Mouse (Mus musculus): Measurements from ENCODE around the gene Olfr282. TPM values are rescaled to one million over a fixed set of nuclear protein-coding genes. Genes with fewer than 3 reads are reported as not detected.
"Not testable (repeated sequence)": the region's sequence is repeated elsewhere in the genome, so short reads cannot be mapped to it uniquely, and the experiment has no call there.

Olfr282 gene
- not detected for total RNA-seq (2021)
- polyA plus RNA-seq (2012; rRNA removed) = not detected in 2 replicates
- long read RNA-seq = 0 reads

- not testable (repeated sequence) for DNase-seq
Measured at GRCm38 (mm10) chr15:98430925-98431324, at the start of gene Olfr282. Gene Olfr282, plus strand, starts transcription at chr15:98431225.

GRCm38 (mm10) chr15:98387621-98388020 is 43.4 kb upstream of the Olfr282 start:
- DNase-seq = no peak

DNA sequence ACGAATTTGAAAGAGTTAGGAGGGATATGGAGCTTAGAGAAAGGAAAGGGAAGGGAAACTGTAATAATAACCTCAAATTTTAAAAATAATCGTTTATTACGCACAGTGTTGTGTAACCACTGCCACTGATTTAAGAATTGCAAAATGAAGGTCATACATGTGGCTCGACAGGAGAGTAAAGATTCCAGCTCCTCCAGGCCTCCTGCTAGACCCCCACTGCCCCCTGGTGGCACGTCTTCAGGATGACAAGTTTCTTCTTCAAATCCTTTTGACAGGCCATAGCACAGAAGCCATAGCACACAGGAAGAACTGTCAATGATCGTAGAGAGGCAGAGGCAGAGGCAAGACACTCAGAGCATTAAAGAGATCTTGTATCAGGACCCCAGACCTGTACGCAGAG is 41.2 kb upstream of the Olfr282 start:
- DNase-seq = peak; percentile 87

- DNase-seq = peak; percentile 21
Measured at GRCm38 (mm10) chr15:98391081-98391902, 39.7 kb upstream of the Olfr282 start.

GRCm38 (mm10) chr15:98391903-98392187 is 39.2 kb upstream of the Olfr282 start:
- peak; percentile 46 for DNase-seq

GRCm38 (mm10) chr15:98397136-98397535 is 33.9 kb upstream of the Olfr282 start:
- DNase-seq = no peak

DNA sequence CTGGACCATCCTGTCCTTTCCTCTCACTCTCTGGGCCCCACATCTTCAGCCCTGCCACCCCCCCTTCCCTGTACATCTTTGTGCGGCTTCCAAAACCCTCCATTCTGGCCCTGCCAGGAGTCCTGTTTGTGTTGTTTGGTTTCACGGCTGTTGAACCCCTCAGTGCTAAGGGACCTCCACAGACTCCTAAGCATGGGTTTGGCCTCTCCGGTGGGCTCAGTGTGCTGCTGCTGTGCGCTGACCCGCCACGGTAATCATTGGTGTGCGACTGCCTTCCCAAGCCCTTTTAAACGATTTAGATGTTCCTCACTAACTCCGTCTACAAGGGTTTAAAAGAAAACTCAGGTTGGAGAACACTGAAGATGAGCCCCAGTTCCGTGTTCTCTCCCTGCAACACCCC is 28.7 kb upstream of the Olfr282 start:
- no peak for DNase-seq

DNA sequence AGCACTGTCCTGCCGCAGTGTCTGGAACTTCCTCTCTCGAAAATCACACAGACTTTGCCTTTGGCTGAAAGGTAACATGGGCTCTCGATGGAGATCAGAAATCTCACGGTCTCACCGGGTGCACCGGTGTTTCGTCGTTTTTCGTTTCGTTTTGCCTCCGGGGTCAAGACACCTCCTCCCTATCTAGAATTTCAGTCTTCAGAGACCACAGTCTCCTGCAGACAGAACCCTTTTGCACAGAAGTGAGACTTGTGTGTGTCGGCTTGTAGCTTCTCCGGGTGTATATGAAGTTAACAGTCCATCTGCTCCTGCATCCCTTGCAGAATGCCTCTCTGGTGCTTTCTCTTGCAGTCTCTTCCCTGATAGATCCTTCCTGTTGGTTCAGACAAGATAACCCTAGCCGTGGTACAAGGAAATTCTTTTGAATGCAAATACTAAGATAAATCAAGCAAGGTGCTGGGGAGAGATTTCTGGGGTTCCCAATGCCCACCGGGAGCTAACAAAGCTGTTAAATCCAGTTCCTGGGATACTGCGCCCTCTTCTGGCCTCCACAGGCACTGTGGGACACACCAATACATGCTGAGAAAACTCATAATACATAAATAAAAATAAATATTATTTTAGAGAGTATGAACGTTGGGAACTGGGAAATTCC is 22.5 kb upstream of the Olfr282 start:
- peak; percentile 11 for DNase-seq

DNA sequence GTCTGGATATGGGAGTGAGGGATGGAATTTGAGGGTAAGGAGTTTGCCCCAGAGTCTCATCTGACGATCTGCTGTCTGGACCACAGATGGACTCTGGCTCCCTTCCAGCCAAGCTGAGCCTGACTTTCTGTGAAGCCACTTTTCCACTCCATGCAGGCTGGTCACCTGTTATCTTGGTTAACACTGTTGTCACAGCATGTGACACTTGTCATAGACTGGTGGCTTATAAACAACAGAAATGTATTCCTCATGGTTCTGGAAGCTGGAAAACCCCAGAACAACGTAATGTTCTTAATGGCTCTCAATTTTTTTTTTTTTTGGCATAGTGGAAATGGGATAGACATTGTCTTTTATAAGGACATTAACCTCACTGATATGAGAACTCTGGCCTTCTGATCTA is 21.4 kb upstream of the Olfr282 start:
- DNase-seq = no peak

GRCm38 (mm10) chr15:98410249-98410648 is 20.8 kb upstream of the Olfr282 start:
- no peak for DNase-seq

GRCm38 (mm10) chr15:98415996-98416395 is 15.0 kb upstream of the Olfr282 start:
- no peak for DNase-seq

- not testable (repeated sequence) for DNase-seq
Measured at GRCm38 (mm10) chr15:98416802-98417201, 14.2 kb upstream of the Olfr282 start.

DNA sequence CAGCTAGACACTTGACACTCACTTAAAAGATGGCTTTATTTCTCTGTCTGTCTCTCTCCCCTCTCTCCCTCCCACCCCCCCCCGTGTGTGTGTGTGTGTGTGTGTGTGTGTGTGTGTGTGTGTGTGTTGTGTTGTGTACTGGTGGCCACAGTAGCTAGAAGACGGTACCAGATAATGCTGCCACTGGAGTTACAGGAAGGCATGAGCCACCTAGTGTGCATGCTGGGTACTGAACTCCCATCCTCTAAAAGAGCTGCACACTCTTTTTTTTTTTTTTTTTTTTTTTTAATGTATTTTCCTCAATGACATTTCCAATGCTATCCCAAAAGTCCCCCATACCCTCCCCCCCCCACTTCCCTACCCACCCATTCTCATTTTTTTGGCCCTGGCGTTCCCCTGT is 13.7 kb upstream of the Olfr282 start:
- not testable (repeated sequence) for DNase-seq

DNA sequence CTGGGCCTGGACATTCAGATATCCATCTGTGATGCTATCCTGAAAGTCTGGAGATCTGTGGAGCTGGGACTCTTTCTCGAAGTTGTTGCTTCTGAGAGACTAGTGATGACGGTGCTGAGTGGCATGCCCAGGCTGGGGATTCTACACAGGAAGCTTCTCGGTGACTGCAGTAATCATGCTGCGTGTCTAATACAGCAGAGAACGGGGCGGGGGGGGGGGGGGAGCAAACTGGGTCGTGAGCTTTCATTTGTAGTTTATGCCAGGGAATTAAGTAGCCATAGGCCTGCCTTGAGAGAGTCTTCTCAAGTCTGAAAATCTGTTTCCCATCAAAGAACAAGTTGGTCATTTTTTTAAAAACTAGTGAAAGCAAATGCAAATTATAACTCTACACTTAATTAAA is 12.9 kb upstream of the Olfr282 start:
- no peak for DNase-seq

- DNase-seq = no peak
Measured at GRCm38 (mm10) chr15:98420897-98421296, 10.1 kb upstream of the Olfr282 start.

- no peak for DNase-seq
Measured at GRCm38 (mm10) chr15:98424326-98424725, 6.7 kb upstream of the Olfr282 start.

DNA sequence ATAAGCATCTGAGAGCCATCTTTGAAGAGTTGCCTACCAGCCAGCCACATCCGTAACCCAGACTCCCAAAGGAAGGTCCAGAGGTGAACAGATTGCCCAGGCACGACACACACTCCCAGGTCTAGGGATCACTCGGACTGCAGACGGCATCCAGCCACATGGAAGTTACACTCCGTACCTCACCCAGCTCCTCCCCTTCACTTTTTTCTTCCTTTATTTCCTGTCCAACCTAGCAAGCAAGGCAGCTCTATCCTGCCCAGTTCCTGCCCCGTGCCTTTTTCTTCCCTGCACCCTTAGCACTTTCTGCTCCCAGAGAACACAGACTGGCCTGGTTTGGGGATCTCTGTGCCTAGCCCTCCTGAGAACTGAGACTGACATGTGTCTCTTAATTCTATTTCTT is 6.3 kb upstream of the Olfr282 start:
- DNase-seq = no peak

- no peak for DNase-seq
Measured at GRCm38 (mm10) chr15:98425188-98425587, 5.8 kb upstream of the Olfr282 start.

DNA sequence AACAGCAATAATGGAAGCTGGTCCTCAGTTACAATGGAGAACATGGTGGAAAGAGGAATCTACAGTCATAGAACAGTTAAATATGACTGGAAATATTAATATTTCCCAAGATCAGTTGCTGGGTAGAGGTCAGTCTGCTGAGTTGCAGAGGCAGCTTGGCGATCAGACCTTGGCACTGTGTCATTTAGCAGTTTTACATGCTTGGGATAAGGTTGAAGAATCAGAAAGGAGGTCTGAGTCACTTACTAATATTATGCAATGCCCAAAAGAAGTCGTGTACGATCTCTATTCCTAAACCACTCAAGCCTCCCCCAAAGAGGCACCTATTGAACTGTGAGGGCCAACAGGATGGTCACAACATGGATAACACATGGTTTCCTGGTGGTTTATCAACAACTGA is 13.5 kb downstream of the Olfr282 start:
- peak; percentile 42 for DNase-seq

GRCm38 (mm10) chr15:98448521-98448920 is 17.5 kb downstream of the Olfr282 start:
- DNase-seq = no peak

DNA sequence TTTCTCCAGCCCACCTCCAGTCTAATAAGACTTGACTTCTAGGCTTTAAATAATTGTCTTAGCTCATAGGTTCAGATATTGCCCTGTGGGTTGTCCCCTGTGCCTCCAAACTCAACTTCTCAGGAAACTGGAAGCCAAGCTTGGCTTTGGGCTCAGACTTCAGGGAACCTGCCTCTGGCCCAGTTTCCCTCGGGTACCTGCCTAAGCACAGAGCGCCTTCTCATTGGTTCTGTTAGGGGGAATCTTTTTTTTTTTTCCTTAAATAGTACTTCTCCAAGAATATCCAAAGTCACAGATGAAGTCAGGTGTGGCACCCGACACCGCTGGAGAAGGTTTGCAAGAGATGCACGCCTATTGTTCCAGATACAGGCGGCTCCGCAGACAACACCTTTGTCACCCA is 21.3 kb downstream of the Olfr282 start, which contains the start of gene Olfr281:
TSS of gene Olfr281 (plus strand) at position 301 of the 400 bp plus-strand sequence.
- no peak for DNase-seq

DNA sequence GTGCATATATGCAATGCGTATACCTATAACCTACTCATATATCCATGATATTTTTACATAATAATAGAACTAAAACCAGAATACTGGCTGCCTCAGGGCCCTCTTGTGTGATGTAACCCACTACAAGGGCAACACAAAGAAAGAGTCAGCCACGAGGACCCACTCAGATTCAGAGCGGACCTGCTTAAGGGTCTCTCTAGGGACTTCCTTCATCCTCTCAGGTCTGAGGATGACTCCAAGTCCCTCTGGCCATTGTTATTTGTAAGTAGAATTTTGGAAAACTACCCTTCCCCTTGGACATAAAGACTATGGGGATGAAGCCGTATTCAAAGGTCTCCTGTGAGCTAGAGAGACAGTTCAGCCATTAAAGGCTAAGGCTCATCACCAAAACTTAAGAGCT is 38.6 kb downstream of the Olfr282 start, which contains the start of gene OR5BS1P:
TSS of gene OR5BS1P (plus strand) at position 301 of the 400 bp plus-strand sequence.
- DNase-seq = no peak

DNA sequence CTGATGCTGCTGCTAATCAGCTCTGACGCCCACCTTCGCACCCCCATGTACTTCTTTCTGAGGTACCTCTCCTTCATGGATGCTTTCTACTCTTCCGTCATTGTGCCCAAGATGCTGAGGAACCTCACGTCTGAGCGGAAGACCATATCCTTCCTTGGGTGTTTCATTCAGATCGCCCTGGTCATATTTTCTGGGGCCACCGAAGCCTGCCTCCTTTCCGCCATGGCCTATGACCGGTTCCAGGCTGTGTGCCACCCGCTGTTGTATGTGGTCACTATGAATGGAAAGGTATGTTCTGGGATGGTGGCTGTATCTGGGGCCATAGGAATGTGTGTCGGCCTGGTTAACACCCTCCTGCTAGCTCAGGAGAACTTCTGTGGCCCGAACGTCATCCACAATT is 40.5 kb downstream of the Olfr282 start:
- DNase-seq = no peak

DNA sequence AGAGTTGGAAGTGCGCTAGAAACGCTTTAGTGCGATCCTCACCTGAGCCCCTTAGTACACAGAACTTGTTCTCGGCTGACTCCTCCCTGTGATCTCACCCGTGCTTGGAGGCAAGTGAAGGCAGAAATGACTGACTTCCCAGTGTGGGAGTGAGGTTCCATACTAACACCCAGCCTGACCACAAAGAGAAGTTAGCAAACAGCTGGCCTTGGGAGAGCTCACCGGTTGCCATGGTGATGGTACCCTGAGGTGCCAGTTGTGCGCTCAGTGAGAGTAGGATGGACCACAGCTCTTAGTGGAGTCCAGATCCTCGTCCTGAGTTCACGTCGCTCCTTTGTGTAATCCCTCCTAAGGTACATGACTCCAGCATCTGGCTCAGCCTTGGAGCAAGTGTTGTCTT is 43.9 kb downstream of the Olfr282 start:
- no peak for DNase-seq
